Mouse (Mus musculus) c-Kit-positive CD71-positive TER-119-positive erythroid progenitor cells, embryonic 14.5 days (primary cell): ENCODE measurements at regions not wholly inside any gene's neighbourhood (a gene's known extent, or its start where the extent isn't known, plus 50 kb on each side); places are given as distances from the start of the nearest gene placed in this dataset.
A peak's percentile ranks its signal among the peaks of the same experiment; 100 is the strongest.

Experiments
- DNase-seq: peaks from one replicate; pipeline ENCODE4 v3.0.0-alpha.2; 2013; ENCODE audit warnings: low spot score

GRCm38 (mm10) chr4:106170731-106171130 is 145.3 kb upstream of the Usp24 start:
- no peak for DNase-seq

GRCm38 (mm10) chr4:106175352-106175751 is 140.7 kb upstream of the Usp24 start:
- no peak for DNase-seq

GRCm38 (mm10) chr4:106185745-106186501 is 130.1 kb upstream of the Usp24 start:
- no peak for DNase-seq

GRCm38 (mm10) chr4:106186684-106187083 is 129.3 kb upstream of the Usp24 start:
- DNase-seq = no peak

GRCm38 (mm10) chr4:106190248-106190647 is 125.8 kb upstream of the Usp24 start:
- no peak for DNase-seq

- DNase-seq = no peak
Measured at GRCm38 (mm10) chr4:106191331-106191730, 124.7 kb upstream of the Usp24 start.

GRCm38 (mm10) chr4:106191843-106192242 is 124.2 kb upstream of the Usp24 start:
- no peak for DNase-seq

GRCm38 (mm10) chr4:106193204-106193945 is 122.6 kb upstream of the Usp24 start:
- DNase-seq = no peak

- no peak for DNase-seq
Measured at GRCm38 (mm10) chr4:106195497-106196166, 120.4 kb upstream of the Usp24 start.

- no peak for DNase-seq
Measured at GRCm38 (mm10) chr4:106199833-106200232, 116.2 kb upstream of the Usp24 start.

- no peak for DNase-seq
Measured at GRCm38 (mm10) chr4:106200241-106200640, 115.8 kb upstream of the Usp24 start.

GRCm38 (mm10) chr4:106202554-106202953 is 113.5 kb upstream of the Usp24 start:
- no peak for DNase-seq

GRCm38 (mm10) chr4:106205200-106205599 is 110.8 kb upstream of the Usp24 start:
- no peak for DNase-seq

GRCm38 (mm10) chr4:106206023-106206422 is 110.0 kb upstream of the Usp24 start:
- no peak for DNase-seq

GRCm38 (mm10) chr4:106209465-106209864 is 106.5 kb upstream of the Usp24 start:
- DNase-seq = no peak

- no peak for DNase-seq
Measured at GRCm38 (mm10) chr4:106209975-106210374, 106.0 kb upstream of the Usp24 start.

- DNase-seq = no peak
Measured at GRCm38 (mm10) chr4:106214170-106214569, 101.8 kb upstream of the Usp24 start.

GRCm38 (mm10) chr4:106220621-106221020 is 95.4 kb upstream of the Usp24 start:
- no peak for DNase-seq

- no peak for DNase-seq
Measured at GRCm38 (mm10) chr4:106225184-106225862, 90.7 kb upstream of the Usp24 start.

- DNase-seq = no peak
Measured at GRCm38 (mm10) chr4:106227428-106227827, 88.6 kb upstream of the Usp24 start.

- DNase-seq = peak; percentile 64
Measured at GRCm38 (mm10) chr4:106228534-106228933, 87.5 kb upstream of the Usp24 start.

- DNase-seq = no peak
Measured at GRCm38 (mm10) chr4:106229526-106229925, 86.5 kb upstream of the Usp24 start.
